Mouse (Mus musculus) activated CD4-positive, CD25-positive, alpha-beta regulatory T cell, adult 4 months (primary cell): Measurements from ENCODE around the gene Alox5. TPM values are rescaled to one million over a fixed set of nuclear protein-coding genes. Genes with fewer than 3 reads are reported as not detected.

ENCODE experiments used
- ATAC-seq: one replicate; pipeline ENCODE4 v1.8.0; 2017
- polyA plus RNA-seq, 2 experiments: library from polyadenylated mRNA; unstranded; fragments of 100-300 nt; shearing (Covaris generic); gene quantifications; one replicate each; pipeline ENCODE4 v1.2.1; 2017

Gene Alox5
- polyA plus RNA-seq, 2 experiments from 2014 or later, result not detected

DNA sequence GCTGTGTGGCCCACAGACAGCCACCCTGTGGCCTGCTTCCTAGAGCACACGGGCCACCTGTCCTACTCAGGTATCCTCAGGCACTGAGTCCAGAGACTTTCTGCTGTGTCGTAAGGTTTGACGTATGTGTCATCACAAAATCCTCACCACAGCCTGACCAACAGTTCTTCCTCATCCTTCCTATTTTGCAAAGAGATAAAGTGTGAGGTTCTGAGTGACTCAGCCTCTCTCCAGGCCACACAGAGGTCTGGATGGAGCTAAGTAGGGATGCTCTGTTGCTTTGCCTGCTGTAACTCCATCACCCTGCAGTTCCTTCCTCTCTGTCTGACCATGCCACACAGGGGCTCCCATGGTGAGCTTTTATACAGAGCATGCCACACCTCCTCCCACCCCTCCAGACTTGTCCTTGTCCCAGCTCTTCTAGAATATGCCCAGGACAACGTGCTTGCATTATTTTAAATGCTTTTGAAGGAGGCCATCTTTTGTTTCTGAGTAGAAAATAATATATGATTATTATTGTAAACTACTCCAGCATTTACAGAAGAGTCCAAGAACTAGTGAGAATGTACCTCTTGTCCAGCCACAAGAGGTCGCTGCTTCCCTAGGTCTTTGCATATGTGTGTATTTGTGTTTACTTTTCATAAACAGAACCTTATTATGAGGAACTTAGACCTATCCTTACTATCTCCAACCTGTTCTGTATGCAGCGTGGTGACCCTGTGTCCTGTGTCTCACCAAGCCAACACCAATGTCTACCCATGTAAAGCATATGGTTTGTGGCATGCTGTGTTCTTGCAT is 43.3 kb downstream of the Alox5 start:
- ATAC-seq, result no peak

DNA sequence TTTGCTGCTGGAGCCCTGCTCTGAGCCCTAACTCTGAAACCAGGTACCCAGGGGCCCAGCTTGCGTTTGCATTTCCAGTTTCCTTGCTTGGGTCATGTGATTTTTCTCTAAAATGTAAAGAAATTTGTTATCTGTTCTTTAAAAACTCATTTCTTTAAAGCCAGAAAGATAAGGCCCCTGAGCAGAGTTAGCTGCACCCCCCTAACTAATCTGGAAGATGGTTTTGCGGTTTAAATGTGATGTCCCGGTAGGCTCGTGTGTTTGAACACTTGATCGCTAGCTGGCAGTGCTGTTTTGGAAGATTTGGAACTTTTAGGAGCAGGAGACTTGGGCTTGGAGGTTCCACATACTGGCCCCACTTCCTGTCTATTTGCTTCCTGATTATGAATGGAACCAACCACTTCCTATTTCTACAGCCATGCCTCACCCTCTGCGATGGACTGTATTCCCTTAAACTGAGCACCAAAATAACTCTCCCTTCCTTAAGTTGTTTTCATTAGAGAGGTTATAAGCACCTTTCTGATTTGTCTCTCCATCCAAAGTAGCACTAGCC is 44.9 kb downstream of the Alox5 start:
- ATAC-seq, result no peak

DNA sequence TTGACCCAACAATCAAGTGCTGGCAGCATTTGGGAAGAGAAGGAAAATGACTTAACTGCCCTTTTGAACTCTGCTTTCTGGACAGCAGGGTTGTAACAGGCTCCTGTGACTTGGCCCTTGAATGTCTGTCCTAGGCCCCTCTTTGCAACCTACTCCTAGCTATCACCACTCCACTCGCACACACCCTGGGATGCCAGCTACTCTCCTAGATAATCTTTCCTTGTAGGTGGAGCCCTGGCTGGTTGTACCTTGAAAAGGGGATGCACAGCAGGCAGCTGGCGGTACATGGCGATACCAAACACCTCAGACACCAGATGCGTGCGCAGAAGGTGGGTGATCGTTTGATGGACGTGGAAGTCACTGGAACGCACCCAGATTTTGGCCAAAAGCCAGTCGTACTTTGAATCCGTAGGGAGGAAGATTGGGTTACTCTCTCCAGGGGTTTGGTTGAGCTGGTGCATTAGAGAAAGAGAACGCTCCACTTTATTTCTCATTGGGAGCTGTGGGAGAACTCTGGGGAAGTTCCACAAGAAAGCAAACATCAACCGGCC is 45.8 kb downstream of the Alox5 start:
- ATAC-seq, result no peak

DNA sequence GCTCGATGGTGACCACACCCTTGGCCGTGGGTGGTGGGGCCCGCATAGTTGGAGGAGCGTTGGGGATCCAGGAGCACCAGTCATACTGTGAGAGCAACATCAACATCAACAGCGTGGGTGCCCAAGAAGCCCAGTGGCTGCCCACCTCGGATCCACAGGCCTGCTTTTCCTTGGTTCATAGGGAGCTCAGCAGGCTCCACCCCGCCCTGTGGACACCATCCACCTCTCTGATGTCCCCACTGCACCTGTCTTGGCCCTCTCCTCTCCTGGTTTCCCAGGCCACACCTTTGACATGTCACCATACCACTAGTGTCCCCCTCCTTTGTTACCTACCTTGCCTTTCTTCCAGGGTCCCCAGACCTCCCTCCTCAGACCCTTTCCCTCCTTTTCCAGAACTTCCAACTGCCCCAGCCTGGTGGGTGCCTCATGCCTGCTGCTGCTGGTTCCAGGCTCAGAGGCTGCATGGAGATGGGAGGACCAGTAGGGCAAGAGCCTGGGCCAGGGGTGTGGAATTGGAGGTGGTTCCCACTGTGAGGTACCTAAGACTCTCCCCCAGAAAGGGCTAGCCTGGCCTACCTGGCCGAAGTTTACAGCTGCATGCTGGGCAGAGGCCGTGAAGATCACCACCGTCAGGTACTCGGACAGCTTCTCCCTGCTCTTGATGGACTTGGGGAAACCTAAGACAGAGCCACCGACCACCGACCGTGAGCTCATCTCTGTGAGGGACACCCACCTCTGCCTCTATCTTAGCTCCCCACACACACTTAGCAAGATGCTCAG is 48.2 kb downstream of the Alox5 start:
- ATAC-seq, result no peak

DNA sequence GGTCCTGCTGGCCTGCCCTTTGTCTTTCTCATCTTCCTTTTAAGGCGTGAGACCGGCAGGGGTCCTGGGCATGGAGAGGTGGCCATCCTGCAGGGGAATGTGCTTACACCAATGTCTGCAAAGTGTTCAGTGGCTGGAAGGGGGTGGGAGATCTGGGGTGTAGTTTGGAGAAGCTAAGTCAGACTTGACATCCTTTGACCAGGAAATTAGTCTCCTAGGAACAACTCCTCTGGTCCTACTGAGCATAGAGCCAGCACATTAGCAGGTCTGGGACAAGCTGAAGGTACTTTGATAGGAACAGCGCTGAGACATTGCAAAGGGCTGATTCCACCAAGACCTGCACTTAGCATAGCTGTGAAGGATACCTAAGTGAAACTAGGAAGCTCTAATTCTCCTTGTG is 49.3 kb downstream of the Alox5 start:
- no peak for ATAC-seq

DNA sequence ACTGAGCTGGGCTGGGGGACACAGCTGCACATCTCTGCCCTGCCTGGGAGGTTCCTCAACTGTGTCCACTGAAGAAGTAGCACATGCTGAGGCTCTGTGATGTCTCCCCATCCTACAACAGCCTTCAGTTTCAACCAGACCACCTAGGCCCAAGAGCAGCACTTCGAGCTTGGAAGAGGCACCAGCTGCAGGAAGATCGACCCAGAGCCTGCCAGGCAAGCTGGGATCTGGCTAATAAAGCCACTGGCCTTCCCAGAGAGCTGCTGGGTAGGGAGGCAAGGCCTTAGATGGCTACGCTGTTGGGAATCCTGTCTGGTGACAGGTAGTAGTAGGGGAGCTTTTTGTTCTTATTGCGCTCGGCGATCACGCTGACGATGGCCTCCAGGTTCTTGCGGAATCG is 50.5 kb downstream of the Alox5 start:
- ATAC-seq, result no peak

- ATAC-seq, result no peak
Measured at GRCm38 (mm10) chr6:116407956-116408657, 52.9 kb downstream of the Alox5 start.

GRCm38 (mm10) chr6:116407216-116407615 is 53.8 kb downstream of the Alox5 start:
- no peak for ATAC-seq

- ATAC-seq, result no peak
Measured at GRCm38 (mm10) chr6:116406680-116407079, 54.3 kb downstream of the Alox5 start.

DNA sequence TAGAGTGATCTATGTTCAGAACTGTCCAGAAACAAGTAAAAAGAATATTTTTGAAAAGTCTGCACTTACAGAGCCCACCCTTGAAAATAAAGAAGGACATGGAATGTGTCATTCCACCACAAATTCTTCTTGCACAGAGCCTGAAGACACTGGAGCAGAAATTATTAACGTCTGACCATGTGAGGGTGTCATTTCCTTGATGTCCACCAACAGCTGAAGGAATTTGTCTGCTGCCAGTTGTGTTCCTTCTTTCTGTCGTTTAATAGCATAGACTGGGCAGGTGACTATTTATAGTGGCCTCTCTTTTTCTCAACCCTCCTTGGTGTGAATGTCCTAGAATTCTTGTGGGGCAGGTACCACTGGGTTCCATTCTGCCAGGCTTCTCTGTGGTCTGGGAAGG is 54.8 kb downstream of the Alox5 start:
- no peak for ATAC-seq

GRCm38 (mm10) chr6:116405715-116406114 is 55.3 kb downstream of the Alox5 start:
- ATAC-seq, result no peak

- no peak for ATAC-seq
Measured at GRCm38 (mm10) chr6:116405243-116405642, 55.7 kb downstream of the Alox5 start.

GRCm38 (mm10) chr6:116402426-116402825 is 58.6 kb downstream of the Alox5 start:
- no peak for ATAC-seq

DNA sequence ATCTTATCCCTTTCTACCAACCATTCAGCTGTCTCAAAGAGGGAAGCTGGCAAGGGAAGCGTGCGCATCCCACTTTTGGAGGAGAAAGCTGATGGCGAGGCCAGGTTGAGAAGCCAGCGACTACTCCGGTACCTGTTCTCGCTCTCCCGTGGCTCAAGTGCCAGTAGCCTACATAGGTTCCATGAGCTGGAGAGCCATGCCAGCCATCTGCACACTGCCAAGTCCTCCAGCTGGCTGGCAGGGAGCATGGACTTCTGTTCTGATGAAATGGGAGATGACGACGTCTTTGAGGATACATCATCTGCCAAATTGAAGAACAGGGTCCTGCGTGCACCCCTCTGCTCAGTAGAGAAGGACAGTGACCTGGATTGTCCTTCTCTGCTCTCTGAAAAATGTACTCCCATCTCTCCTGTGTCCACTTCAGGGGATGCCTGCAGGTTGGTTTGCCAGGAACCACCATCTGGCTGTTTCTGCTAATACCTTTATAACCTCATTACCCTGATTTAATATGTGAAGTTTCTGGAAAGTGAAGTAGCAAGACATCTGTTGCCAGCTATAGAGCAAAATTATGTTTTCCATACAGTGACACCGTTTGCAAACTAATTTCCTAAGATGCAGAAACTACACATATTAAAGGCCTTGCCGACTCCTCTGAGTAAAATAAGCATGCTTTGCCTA is 59.1 kb downstream of the Alox5 start:
- ATAC-seq, result no peak

GRCm38 (mm10) chr6:116398136-116398535 is 62.8 kb downstream of the Alox5 start:
- ATAC-seq, result no peak

DNA sequence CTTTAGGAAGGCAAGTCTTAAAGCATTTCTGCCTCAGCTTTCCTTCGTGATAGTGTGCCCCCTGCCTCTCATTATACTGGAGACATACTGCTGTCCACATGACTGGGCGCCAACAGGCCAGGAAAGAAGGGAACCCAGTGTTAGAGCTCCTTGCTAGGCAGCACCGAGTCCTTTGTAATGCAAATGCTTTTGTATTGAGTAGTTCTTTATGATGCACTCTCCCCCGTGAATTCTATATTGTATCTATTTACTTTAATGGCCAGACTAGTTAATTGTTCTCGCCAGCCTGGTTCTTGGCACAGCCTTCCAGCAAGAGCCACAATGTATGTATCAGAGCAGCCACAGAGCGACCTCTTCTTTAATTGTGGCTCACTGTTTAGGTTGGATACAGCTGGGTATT is 63.4 kb downstream of the Alox5 start:
- no peak for ATAC-seq

GRCm38 (mm10) chr6:116394916-116395648 is 65.9 kb downstream of the Alox5 start:
- no peak for ATAC-seq

DNA sequence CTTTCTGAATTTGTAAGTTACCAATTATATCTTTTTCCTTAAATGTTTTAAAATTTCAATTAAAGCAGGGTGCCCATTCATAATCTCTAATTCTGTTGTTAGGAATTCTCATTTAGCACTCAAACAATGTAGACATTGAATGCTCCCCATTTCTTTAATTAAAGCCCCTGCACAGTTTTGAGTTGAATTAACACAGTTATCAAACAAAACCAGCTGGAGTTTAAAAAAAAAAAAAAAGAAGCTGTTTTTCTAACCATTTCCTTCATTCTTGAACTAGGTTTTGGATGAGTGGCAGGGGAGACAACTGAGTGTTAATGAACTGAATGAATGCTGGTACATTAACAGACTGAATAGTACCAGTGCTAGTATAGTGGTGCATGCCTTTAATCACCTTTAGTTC is 71.5 kb downstream of the Alox5 start:
- no peak for ATAC-seq

DNA sequence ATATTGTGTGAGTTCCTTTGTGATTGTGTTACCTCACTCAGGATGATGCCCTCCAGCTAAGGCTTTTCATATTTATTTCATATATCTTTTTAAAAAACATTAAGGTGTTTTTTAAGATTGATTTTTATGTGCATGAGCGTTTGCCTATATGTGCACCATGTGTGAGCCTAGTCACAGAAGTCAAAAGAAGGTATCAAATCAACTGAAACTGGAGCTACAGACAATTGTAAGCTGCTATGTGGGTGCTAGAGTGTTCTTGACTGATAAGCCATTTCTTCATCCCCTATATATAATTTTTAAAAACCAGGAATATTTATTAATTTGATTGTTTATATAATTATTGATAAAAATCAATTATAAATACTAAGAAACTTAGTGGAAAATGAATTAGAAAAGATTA is 72.9 kb downstream of the Alox5 start:
- ATAC-seq, result no peak

GRCm38 (mm10) chr6:116386506-116386905 is 74.5 kb downstream of the Alox5 start:
- no peak for ATAC-seq

- ATAC-seq, result no peak
Measured at GRCm38 (mm10) chr6:116386045-116386415, 74.9 kb downstream of the Alox5 start.
